Mouse (Mus musculus) MEL (cell line): Measurements from ENCODE around the gene Sparc. TPM values are rescaled to one million over a fixed set of nuclear protein-coding genes. Genes with fewer than 3 reads are reported as not detected.

Source experiments
- DNase-seq: peaks from one replicate; pipeline ENCODE4 v3.0.0; 2011; ENCODE audit warnings: low read depth, low spot score
- H3K27ac ChIP-seq: 2 replicates; pipeline ENCODE4 v1.5.1; 2012; ENCODE audit warnings: low read depth, mild to moderate bottlenecking, control low read depth, low read length, moderate library complexity; ENCODE audit not compliant: control insufficient read depth
- H3K27me3 ChIP-seq, 2 experiments: fragments of 150-350 bp in 1 of 2; sonication (generic) in 1 of 2; 2 replicates each; pipeline ENCODE4 v1.6.1; 2012; ENCODE audit warnings: low read length in 2 of 2, mild to moderate bottlenecking in 2 of 2, improper control_type of control experiment in 1 of 2, moderate library complexity in 1 of 2; ENCODE audit not compliant: insufficient read depth in 2 of 2, control insufficient read depth in 1 of 2
- H3K36me3 ChIP-seq, 2 experiments: 2 replicates each; pipeline ENCODE4 v1.6.1; 2012 to 2014; ENCODE audit warnings: low read length in 2 of 2, improper control_type of control experiment in 1 of 2, inconsistent platforms in 1 of 2, mild to moderate bottlenecking in 1 of 2; ENCODE audit not compliant: insufficient read depth in 2 of 2, control insufficient read depth in 1 of 2
- H3K4me1 ChIP-seq, 2 experiments: fragments of 150-350 bp in 1 of 2; sonication (generic) in 1 of 2; 2 replicates each; pipeline ENCODE4 v1.6.1; 2012; ENCODE audit warnings: low read length in 2 of 2, improper control_type of control experiment in 1 of 2, mild to moderate bottlenecking in 1 of 2; ENCODE audit not compliant: insufficient read depth in 2 of 2, control insufficient read depth in 1 of 2
- H3K4me3 ChIP-seq, 2 experiments: fragments of 150-350 bp in 1 of 2; sonication (generic) in 1 of 2; 2 replicates each; pipeline ENCODE4 v1.5.1; 2012; ENCODE audit warnings: low read depth in 2 of 2, low read length in 2 of 2, mild to moderate bottlenecking in 2 of 2, moderate library complexity in 2 of 2, control low read depth in 1 of 2, improper control_type of control experiment in 1 of 2; ENCODE audit not compliant: control insufficient read depth in 1 of 2, insufficient read depth in 1 of 2
- H3K79me2 ChIP-seq: 2 replicates; pipeline ENCODE4 v1.6.1; 2012; ENCODE audit warnings: mild to moderate bottlenecking, low read length, moderate library complexity; ENCODE audit not compliant: control insufficient read depth, poor library complexity, insufficient read depth
- H3K9ac ChIP-seq: 2 replicates; pipeline ENCODE4 v1.6.1; 2012; ENCODE audit warnings: low read depth, mild to moderate bottlenecking, control low read depth, low read length, moderate library complexity; ENCODE audit not compliant: control insufficient read depth, poor library complexity, severe bottlenecking
- H3K9me3 ChIP-seq: fragments of 150-350 bp; sonication (generic); replicated peaks from 2 replicates; pipeline ENCODE4 v1.6.1; 2012; ENCODE audit warnings: mild to moderate bottlenecking, low read length, improper control_type of control experiment, moderate library complexity; ENCODE audit not compliant: insufficient read depth
- CHD1 ChIP-seq: IDR thresholded peaks from 2 replicates; pipeline ENCODE4 v1.6.1; 2012; ENCODE audit warnings: low read depth, mild to moderate bottlenecking, inconsistent platforms, low read length, improper control_type of control experiment
- CHD2 ChIP-seq: IDR thresholded peaks from 2 replicates; pipeline ENCODE4 v1.6.1; 2011; ENCODE audit warnings: low read length, improper control_type of control experiment
- EP300 ChIP-seq, 2 experiments: IDR thresholded peaks; 2 replicates each; pipeline ENCODE4 v1.6.1; 2011; ENCODE audit warnings: improper control_type of control experiment in 2 of 2, low read length in 2 of 2, low read depth in 1 of 2, mild to moderate bottlenecking in 1 of 2
- JUND ChIP-seq: IDR thresholded peaks from 2 replicates; pipeline ENCODE4 v1.6.1; 2011; ENCODE audit warnings: low read depth, mild to moderate bottlenecking, improper control_type of control experiment, low read length
- MAFK ChIP-seq: IDR thresholded peaks from 2 replicates; pipeline ENCODE4 v1.6.1; 2011; ENCODE audit warnings: low read depth, mild to moderate bottlenecking, low read length, improper control_type of control experiment, borderline replicate concordance
- MAX ChIP-seq: IDR thresholded peaks from 2 replicates; pipeline ENCODE4 v1.6.1; 2011; ENCODE audit warnings: low read length, improper control_type of control experiment
- MAZ ChIP-seq: IDR thresholded peaks from 2 replicates; pipeline ENCODE4 v1.6.1; 2012; ENCODE audit warnings: low read depth, mild to moderate bottlenecking, inconsistent platforms, low read length, improper control_type of control experiment
- MEF2A ChIP-seq: IDR thresholded peaks from 2 replicates; pipeline ENCODE4 v1.6.1; 2014; ENCODE audit warnings: low read depth, mild to moderate bottlenecking, inconsistent platforms, low read length, improper control_type of control experiment; ENCODE audit not compliant: poor library complexity, insufficient replicate concordance, severe bottlenecking; ENCODE audit errors: extremely low read depth
- MXI1 ChIP-seq: IDR thresholded peaks from 2 replicates; pipeline ENCODE4 v1.6.1; 2011; ENCODE audit warnings: mild to moderate bottlenecking, low read depth, low read length, improper control_type of control experiment
- MYC ChIP-seq: IDR thresholded peaks from 2 replicates; pipeline ENCODE4 v1.6.1; 2011; ENCODE audit warnings: low read depth, mild to moderate bottlenecking, low read length, improper control_type of control experiment, moderate library complexity
- NELFE ChIP-seq: IDR thresholded peaks from 2 replicates; pipeline ENCODE4 v1.6.1; 2011; ENCODE audit warnings: low read depth, low read length, improper control_type of control experiment
- POLR2AphosphoS2 ChIP-seq: IDR thresholded peaks from 2 replicates; pipeline ENCODE4 v1.6.1; 2011; ENCODE audit warnings: low read length, improper control_type of control experiment
- TBP ChIP-seq: IDR thresholded peaks from 2 replicates; pipeline ENCODE4 v1.8.0; 2011; ENCODE audit warnings: low read depth, low read length, improper control_type of control experiment
- UBTF ChIP-seq: IDR thresholded peaks from 2 replicates; pipeline ENCODE4 v1.6.1; 2012; ENCODE audit warnings: low read depth, mild to moderate bottlenecking, inconsistent platforms, low read length, improper control_type of control experiment, moderate library complexity, borderline replicate concordance; ENCODE audit not compliant: insufficient read depth
- USF1 ChIP-seq: IDR thresholded peaks from 2 replicates; pipeline ENCODE4 v1.6.1; 2014; ENCODE audit warnings: low read depth, mild to moderate bottlenecking, inconsistent platforms, low read length, improper control_type of control experiment, moderate library complexity
- USF2 ChIP-seq, 2 experiments: IDR thresholded peaks; 2 replicates each; pipeline ENCODE4 v1.6.1; 2011 to 2012; ENCODE audit warnings: improper control_type of control experiment in 2 of 2, low read length in 2 of 2, borderline replicate concordance in 1 of 2, inconsistent platforms in 1 of 2, low read depth in 1 of 2, mild to moderate bottlenecking in 1 of 2; ENCODE audit not compliant: insufficient read depth in 1 of 2
- ZMIZ1 ChIP-seq: IDR thresholded peaks from 2 replicates; pipeline ENCODE4 v1.6.1; 2012; ENCODE audit warnings: low read depth, mild to moderate bottlenecking, inconsistent platforms, low read length, improper control_type of control experiment, moderate library complexity
- polyA plus RNA-seq, 2 experiments: library from polyadenylated mRNA; stranded (reverse) in 1 of 2; unstranded in 1 of 2; fragments of >175 nt in 1 of 2; fragments of >200 nt in 1 of 2; gene quantifications; 2 replicates each; pipeline versions ENCODE4 v1.2.1 to v1.2.4; 2012; ENCODE audit warnings: low replicate concordance in 2 of 2, low read depth in 1 of 2; ENCODE audit not compliant: insufficient read length in 2 of 2, insufficient read depth in 1 of 2, missing spikeins in 1 of 2
- total RNA-seq: library from RNA; depleted of rRNA; stranded (reverse); fragments of 300-350 nt; gene quantifications from 2 replicates; pipeline ENCODE4 v1.2.3, GENCODE M21; 2012

Gene Sparc
- total and polyA plus RNA-seq, 3 experiments, result not detected

DNA sequence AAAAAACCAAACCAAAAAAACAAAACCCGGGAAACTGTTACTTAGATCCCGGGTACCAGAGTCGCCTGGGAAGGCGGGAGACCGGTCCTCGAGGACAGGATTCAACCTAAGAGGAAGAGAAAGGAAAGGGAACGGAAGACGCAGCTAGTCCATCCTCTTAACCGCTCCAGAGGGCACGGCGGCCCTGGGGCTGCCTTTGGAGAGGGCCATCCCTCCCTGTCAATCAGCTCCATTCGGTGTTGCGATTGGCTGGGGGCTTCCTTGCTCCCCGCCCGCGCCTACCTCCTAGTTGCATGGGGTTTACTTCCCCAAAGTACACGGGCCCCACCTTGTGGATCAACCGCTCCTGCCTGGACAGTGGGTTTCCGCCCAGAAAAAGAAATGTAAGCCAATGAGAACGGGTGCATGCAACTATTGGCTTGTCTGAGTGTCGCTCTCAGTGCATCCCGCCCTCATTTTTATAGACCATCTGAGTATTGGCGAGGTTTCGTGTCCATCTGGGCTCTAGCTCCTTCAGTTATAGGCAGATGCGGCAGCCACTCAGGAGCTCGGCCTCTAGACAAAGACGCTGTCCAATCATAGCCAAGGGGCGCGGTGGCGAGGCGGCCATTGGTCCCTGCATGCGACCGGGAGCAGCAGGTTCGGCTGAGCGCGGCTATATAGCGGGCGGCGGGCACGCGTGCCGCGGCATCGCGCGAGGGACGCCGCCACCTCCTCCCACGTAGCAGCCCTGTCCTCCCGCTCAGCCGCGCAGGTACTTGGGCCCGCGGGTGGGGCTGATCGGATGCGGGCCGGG, 46.3 kb upstream of the Sparc start, which contains the start of gene G3bp1 (continued):
- TF ChIP-seq ZMIZ1 (peak; percentile 99), CHD2 (peak; percentile 95), EP300 (IDR thresholded peaks at IDR 0.05; ENCODE audit: low read depth in 1 of 2, low read length in 2 of 2) (peak in 1 of 2 experiments; percentile 22; a peak in 1 of 4 replicates), MAZ (no peak), JUND (no peak; the same call in 1 of the 2 replicates), CHD1 (no peak), USF1 (no peak), UBTF (peak; percentile 73; the same call in 1 of the 2 replicates), NELFE (peak; percentile 99), MAFK (no peak), MAX (peak; percentile 94), TBP (peak; percentile 98), USF2 (IDR thresholded peaks at IDR 0.05; ENCODE audit: borderline replicate concordance in 1 of 2, insufficient read depth in 1 of 2, low read depth in 1 of 2, low read length in 2 of 2) (no peak), MEF2A (no peak)

DNA sequence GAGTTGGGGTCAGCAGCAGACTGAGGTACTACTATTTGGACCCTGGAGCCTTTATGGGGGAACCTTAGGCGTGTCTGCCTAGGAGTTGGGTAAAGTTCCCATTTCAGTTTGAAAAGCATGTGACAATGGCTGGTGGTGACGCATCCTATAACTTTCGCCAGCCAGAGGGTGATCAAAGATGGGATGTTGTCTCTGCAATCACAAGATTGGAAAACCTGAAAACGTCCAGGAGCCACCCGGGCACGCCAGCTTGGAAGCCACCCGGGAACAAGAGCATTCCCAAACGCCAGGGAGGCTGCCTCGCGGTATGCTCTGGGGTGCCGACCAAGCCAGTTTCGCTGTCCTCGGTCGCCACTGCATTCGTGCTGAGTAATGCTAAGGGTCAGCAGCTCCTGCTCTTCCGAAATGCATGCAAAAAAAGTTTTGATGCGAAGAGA, 45.6 kb upstream of the Sparc start:
- DNase-seq, result no peak
- Histone ChIP-seq H3K27me3 (no peaks in the 10 kb centered on the region), H3K9me3 (no peaks in the 10 kb centered on the region), H3K27ac (peak overlapping the region; percentile 95), H3K79me2 (peaks cover 51% of the 10 kb centered on the region), H3K4me3 (peak overlapping the region; percentile 63 to 69), H3K9ac (peak overlapping the region; percentile 89), H3K36me3 (peaks cover 17 to 28% of the 10 kb centered on the region in 2 experiments), H3K4me1 (peaks cover 5 to 14% of the 10 kb centered on the region in 2 experiments)
- TF ChIP-seq USF1, result peak; percentile 62; the same call in 1 of the 2 replicates
- peak; percentile 22; the same call in 1 of the 2 replicates for TF ChIP-seq MYC
- TF ChIP-seq MXI1, result peak; percentile 39; the same call in 1 of the 2 replicates
- 0 out of 2 replicates have a peak, but pooled peaks have one; percentile 15 for TF ChIP-seq POLR2AphosphoS2
- TF ChIP-seq MEF2A, result no peak
